Mouse (Mus musculus): ENCODE data around the gene Notch2.
A peak's percentile ranks its signal among the peaks of the same experiment; 100 is the strongest.
"Not testable (repeated sequence)": the region's sequence is repeated elsewhere in the genome, so short reads cannot be mapped to it uniquely, and the experiment has no call there.

The Notch2 gene

DNA sequence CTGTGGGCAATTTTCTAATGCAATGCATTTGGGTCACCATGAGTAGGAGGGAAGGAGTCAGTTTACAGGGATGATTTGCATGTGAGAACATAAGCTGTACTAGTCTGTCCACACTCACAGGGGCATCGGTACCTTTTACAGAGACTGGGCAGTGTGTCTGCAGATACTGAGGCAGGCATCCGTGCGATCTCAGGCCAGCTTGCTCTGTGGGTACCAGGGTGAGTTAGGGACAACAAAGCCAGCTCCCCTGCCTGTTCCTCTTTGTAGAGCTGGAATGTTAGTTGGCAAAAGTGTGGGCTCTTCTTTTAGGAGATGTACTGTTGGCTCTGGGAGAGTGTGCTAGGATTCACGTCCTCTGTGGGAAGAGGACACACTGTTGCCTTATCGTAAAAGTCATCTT lies 19.6 kb downstream of the Notch2 start:
- no peak for DNase-seq

DNA sequence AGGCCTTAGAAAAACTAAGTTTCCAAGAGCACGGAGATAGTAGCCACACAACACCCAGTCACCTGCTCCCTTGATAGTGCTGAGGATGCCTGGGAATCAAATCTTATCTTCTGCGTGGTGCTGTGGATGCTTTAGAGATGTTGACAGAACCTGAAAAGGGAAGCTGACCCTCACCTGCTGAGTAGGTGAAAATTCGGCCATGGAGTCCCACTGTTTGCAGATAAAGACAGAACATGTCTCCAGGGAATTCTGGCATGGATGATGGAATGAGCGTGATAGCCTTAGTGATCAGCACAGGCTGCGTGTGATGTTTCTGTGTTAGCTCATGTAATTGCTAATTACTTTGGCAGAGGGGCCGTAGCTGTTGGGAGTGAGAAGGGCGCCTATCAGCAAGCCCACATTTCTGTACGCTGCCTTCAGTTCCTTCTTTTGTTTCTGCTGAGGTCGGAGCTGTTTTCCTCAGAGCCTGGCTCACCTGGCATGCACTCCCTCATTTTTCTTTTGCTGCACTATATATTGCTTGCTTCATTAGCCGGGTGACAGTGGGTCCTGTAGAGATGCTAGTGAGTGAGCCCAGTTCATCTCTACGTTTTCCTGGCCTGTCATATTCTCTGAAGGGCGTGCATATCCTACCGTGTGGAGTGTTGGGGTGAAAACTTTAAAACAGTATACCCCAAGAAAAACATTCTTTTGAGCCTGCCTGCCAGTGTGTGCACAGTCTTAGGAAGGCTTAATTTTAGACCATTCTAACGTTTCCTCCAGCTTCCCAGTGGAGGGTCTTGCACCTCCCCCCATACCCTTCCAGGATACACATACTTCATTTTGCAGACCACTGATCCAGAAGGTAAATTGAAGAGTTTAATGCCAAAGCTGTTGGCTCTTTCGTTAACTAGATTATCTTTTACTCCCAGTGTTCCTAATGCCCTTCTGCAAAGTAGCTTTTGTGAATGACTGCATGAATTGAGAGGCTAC lies 21.6 kb downstream of the Notch2 start:
- no peak for DNase-seq

DNA sequence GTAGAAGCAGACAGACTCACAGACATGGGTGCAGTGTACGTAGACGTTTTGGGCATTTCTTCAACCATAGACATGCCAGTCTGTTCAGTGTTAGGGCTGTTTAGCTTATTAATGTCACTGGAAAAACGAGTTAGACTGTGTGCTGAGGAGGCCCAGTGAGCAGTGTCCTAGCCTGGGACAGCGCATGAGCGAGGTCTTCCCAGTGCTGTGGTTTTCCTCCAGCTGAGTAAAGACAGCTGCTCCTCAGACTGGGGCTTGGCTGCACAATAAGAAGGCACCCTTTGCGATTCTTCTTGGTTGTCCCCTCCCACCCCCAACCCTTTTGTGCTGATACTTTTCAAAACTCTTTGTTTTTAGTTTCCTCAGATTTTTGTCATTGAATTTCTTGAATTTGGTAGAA lies 22.8 kb downstream of the Notch2 start:
- DNase-seq: no peak

DNA sequence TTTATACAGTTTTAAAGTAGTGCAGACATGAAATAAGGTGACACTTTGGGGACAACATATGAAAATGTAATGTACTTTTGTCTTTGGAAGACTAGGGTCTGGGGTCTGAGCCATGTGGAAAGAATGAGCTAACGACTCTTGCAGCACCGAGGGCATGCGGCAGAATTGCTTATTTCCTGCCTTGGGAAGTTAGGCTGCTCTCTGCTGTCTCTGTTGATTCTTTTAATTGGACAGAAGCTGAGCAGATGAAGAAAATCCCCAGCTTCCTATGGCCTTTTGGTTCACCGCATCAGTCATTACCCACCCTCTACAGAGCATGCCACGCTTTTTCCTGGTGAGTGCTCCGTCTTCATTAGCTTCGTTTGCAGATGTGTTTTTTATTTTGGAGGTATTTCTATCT lies 23.8 kb downstream of the Notch2 start:
- DNase-seq: no peak

DNA sequence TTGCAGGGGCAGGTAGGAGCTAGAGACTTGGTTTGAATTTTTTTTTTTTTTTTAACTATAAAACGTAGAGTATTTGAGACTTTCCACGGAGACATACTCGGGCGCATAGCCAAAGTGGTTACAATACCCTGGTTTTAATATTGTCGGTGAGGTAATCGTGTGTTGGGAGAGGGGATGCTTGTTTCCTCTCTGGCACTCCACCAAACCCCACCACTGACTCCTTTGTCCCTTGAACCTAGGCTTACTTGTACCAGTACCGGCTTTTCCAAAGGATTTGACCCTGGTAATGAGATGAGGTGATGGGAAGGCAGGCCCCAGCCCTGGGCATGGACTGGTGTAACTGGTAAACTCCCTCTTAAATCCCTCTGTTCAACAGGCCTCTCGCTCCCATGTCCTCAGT lies 25.3 kb downstream of the Notch2 start:
- no peak for DNase-seq

DNA sequence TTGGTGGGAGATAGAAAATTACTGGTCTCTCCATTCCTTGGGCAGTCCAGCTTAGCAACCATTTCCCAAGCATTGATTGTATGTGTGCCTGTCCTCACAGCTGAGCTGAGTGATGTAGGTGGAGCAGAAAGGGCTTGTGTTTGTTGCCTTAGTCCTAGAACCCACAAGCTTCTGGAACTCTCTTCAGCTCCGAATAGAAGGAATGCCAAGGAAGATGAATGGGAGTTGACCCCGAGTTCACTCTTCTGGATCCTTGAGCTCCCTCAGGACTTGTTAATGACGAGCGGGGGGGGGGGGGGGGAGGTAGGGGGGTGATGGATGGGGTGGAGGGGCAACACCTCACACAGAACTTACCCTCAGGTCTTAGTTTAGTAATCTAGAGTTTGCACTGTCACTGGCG lies 25.9 kb downstream of the Notch2 start:
- DNase-seq: no peak

DNA sequence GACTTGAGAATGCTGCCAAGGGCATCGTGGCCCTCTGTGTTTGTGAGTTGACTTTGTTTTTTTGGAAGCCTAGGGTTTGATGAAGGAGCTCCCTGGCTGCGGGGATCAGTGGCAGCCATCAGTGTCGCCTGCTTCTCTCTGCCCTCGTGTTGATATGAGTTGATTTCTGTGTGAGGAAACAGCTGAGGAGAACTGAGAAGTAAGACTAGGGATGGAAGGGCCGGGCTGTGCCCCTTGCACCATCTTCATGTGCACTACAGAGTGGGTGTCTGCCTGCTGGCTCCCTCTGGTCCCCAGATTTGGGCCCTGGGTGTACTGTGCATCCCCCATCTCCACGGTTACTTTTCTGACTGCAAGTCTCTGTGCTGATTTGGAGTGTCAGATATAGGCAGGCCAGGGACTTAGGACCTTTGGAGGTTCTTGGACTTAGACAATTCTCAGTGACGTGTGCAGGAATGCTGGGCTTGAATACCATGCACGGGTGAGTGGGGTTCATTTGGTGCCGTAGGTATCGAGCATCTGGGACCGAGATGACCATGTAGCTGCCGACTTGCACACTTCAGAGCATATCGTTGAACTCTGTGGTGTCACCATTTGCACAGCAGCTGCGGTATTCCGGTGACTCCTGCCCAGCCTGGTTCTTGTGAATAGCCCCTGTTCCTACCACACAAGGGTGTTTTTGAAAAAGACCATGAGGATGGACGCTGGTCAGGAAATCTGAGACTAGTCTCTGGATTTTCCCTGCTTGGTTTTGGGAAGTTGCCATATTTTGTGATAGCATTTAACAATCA lies 26.5 kb downstream of the Notch2 start:
- no peak for DNase-seq

DNA sequence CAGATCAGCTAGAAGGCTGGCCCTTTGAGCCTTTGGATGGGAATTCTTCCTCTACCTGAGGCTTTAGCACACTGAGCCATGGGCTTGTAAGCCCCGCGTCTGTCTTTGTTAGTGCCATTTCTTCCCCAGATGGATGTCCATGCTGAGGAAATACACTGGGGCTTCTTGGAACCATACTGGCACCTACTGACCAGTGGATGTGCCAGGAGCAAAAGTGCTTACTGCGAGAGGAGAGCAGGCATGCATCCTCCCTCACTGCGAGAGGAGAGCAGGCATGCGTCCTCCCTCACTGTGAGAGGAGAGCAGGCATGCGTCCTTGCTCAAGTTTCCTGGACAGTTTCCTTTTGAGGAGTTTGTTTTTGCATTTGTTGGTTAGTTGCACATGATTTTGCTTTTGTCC lies 27.5 kb downstream of the Notch2 start:
- DNase-seq: no peak

DNA sequence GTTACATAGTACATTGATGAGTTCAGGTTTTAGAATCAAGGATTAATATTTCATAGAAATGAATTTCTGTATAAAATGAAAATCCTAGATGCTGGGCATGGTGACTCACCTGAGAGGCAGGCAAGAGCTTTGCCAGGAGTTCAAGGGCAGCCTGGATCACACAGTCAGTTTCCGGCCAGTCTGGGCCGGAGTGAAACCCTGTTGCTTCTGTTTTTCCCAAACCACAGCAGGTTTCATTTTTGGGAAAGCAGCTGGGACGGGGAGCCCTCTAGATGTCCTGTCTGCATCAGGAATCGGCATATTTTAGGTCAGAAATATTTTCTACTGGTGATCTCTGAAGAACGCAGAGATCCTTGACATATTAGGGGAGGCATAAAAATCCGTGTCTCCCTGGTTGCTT lies 29.0 kb downstream of the Notch2 start:
- DNase-seq: no peak

DNA sequence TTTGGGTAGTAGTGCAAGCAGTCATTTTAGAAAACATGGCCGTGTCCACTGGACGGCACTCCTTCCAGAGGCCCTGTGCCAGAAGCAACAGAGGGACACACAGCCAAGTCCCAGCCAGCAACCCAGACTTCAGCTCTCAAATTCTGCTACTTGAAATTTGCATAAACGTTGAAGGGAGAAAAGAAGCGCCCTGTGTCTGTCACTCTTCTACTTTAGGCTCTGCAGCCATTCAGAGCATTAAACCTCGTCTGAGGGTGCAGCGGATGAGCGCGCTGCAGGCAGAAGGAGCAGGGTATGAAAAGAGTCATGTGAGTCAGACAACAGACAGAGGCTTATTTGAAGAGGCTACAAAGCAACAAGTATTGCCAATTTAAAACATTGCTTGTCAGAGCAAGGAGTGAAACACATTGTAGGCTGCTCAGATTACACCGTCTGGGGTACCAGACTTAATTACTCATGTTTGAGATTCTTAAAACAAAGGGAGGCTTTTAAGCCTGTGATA lies 29.7 kb downstream of the Notch2 start:
- no peak for DNase-seq

DNA sequence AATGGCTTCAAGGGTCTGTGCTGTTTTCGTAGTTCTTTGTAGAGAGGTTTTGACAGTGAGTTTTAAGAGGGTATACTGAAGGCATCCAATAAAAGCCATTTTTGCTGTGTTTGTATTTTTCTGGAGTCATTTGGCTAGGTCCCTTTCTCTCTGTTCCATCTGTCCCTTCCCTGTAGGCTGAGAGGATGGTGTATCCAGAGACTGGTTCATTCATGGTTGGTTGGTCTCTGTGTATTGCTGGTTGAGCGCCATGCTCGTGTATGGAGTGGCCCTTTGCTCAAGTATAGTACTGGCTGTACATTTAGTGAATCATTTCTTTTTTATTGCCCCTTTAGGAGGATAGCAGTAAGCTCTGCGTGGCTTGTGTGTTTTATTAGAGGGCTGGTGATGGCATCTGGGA lies 30.3 kb downstream of the Notch2 start:
- no peak for DNase-seq

DNA sequence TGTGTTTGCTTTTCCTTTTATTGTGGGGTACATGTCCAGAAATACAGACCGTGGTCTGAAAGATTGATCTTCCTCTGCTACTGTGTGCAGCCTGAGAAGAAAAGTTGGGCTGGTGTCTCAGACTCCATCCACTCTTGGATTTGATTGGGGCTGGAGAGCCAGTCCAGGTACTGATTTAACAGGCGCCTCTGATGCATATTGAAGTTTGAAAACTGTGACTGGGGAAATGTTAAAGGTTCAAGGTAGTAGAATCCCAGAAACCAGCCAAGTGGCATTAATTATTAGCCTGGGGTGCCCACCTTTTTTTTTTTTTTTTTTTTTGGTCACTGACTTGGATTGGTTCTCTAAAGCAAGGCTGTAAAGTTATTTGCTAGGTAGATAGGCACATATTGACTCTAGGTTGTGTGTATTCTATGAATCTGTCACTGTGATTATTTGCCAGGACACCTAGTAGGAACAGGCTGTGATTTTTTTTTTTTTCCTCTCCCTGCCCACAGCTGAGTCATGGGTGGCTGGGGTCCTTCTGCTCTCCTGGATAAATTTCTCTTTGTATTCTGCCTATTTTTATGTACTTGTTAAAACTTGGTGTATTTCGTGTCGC lies 31.5 kb downstream of the Notch2 start:
- no peak for DNase-seq

DNA sequence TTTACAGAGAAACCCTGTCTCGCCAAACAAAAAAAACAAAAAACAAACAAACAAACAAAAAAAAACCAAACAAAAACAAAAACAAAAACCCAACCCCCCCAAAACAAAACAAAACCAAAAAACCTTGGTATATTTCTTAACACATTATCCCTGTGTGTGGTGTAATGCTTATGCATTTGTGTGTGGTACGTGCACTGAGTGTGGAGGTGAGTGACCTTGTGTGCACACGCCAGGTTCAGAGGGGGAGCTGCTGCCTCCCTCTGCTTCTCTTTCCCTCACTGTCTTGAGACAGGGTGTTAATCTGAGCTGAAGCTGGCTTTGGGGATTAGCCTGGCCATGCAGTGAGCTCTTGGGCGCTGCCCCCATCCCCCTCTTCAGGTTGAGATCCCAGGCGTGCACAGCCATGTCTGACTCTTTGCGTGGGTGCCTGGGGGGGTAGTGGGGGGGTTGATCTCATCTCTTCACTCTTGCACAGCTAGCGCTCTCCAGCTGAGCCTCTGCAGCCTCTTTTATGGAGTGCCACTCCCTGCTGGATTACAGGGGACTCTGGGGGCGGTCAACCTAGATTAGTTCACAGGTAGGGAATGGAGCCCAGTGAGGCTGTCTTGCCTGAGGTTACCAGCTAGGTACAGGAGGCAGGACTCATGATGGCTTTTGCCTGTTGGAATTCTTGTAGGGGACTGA lies 32.3 kb downstream of the Notch2 start:
- no peak for DNase-seq

DNA sequence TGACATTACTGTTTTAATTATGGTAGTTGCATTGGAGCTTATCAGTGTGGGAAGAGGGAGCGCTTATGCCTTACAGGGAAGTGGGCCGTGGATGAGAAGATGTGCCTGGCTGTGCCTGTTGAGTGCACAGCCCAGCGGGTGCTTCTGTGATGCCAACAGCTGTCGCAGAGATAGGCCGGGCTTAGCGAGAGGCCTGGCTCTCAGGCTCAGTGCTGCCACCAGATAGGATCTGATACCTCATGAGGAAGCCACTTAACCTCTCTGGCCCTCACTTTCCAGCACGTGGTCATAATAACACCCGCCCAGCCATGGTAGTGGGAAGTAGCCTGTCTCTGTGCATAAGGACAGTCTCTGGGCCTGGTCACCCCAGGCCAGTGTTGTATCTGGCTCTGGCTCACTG lies 33.0 kb downstream of the Notch2 start:
- peak; percentile 53 to 55 for DNase-seq

DNA sequence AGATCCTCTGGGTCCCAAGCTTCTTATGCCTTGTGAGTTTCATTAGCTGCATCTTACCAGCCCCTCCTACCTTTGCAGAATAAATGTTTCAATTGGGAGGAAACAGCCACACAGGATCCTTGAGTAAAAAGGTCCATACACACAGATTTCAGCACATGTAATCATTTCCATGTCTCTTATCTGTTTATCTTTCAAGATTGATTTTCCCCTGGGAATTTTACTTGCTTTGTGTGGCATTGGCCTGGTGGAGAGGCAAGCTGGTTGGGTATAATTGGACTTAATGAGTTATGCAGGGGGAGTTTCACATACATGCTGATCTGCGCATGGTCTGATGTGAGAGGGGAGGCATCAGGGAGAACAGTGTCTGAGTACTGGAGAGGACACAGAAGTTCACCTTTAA lies 36.3 kb downstream of the Notch2 start:
- DNase-seq: no peak

DNA sequence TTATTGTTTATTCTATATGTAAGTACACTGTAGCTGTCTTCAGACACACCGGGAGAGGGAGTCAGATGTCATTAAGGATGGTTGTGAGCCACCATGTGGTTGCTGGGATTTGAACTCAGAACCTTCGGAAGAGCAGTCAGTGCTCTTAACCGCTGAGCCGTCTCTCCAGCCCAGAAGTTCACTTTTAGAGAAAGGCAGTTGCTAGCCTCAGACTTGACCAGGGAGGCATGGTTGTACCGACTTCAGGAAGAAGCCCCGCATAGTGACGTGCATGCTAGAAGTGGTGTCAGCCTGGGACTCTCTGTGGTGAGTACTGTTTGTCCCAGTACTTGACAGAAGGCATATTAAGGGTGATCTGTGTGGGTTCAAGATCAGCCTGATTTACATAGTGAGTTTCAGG lies 36.8 kb downstream of the Notch2 start:
- not testable (repeated sequence) for DNase-seq

DNA sequence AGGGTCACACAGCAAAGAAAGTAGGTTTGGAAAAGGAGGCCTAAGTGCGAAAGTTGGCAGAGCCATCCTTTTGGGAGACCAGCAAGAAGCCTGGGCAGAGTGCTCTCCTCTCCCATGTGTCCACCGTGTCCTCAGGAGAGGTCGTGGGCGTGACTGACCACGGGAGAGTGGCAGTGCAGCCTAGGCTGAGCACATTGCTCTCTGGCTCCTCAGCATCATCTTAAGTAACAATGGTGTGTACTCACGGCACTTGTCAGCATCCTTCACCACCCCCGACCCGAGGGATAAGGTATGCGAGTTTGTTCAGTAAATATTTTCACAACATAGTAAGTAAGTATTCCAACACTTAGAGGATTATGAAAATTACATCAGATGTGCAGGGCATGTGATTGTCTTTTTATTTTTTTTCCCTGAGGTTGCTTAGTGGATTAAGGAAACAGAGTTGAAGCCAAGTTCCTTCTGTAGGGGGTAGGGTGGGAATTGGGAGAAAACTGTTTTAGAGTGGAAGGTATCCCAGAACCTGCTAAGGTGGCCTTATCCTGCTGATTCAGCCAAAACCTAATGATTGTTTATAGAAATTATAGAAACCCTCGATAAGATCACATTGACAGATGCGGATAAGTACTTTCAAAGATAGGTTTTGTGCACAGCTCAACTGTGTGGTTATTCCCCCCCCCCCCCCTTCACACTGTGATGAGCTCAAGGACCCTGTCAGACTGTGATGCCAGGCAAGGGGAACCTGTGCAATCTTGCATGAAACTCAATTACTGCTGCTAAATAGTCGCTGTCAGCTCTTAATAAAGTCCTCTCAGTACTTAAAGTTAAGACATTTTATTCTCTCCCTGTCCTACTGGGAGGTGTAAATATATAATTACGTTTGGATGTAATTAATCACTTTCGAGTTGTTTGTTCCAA lies 37.4 kb downstream of the Notch2 start:
- DNase-seq: no peak

DNA sequence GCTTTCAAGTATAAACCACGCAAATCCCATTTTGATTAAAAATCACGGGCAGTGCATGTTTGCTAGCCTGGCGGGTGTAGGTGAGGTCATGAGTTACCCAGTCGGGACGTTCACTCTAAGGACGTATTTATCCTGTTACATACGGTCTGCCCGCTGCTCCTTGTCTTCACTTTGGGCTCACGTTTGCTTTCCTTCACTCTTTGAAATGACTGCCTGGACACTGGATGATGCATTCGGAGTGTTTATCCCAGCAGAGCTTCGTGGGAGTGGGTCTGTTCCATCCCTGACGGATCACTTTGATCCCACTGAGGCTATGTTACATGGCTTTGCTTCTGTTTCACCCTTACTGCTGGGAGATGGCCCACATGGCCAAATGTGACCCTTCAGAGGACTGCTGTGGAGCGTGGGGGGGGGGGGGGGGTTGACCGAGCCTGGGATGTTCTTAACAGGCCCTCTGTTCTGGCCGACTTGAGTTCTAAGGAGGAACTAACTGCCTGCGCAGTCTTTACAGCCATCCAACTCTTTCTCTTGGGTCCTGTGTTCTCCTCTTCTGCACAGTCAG lies 38.2 kb downstream of the Notch2 start:
- no peak for DNase-seq

DNA sequence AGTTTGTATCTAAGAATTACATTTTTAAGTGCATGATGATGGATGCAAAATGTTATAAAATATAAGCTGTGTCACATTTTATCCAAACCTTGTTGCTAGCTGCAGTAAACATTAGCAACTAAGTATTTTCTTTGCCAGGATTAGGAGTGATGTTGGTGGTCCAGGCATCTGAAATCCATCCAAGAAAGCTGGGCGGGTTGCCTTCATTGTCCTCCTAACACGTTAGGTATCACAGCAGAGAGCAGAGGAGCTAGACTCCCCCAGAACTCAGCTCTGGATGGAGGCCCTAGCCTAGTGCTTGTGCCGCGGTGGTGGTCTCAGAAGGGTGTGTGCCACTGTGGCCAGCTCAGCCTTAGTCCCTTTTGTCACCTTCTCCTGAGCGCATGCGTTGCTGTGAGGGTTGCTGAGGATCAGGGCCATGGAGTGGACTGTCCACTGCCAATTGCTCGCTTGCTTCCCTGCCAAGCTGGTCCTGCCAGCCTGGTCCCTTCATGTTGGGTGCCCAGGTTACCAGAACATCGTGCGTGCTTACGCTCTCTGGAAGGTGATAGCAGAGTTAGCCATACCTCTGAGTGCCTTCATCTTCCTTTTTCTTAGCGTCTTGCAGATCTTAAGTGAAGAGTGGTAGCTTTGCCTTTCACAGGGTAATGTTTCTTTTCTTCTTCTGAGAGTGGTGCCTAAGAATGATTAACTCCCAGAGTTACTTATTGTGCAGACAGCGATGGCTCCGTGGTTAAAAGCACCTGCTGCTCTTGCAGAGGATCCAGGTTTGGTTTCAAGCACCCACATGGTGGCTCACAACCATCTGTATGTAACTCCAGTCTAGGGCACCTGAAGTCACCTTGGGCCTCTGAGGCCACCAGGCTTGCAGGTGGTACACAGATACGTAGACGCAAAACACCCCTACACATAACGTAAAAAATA lies 39.4 kb downstream of the Notch2 start:
- DNase-seq: no peak

DNA sequence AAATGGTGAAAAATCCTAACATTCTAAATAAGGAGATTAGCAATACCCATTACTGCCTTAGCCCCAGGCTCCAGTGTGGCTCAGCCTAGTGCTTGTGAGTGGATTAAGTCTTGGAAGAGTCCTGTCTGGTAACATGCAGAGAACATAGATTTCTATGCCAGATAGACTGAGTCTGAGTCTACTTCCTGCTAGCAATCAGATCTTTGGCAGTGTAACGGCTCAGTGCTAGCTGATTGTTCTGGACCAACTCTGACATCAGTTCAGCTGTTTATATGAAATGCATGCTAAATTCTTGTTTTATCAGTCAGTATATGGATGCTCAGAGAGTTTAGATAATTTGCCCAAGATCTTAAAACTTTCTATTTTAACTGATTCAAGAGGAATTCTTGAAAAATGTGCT lies 40.5 kb downstream of the Notch2 start:
- no peak for DNase-seq
